Mouse (Mus musculus): ENCODE measurements at regions not wholly inside any gene's neighbourhood (a gene's known extent, or its start where the extent isn't known, plus 50 kb on each side); places are given as distances from the start of the nearest gene placed in this dataset.

GRCm38 (mm10) chr12:70774006-70774405 lies 51.3 kb upstream of the Frmd6 start:
- DNase-seq: no peak

- DNase-seq: no peak
Observed at GRCm38 (mm10) chr12:70774816-70775591, 50.3 kb upstream of the Frmd6 start.
